Comparison of ENCODE assay signal across 22 mouse cellular contexts in genomic region chr4:76429769-76430168, GRCm38 (mm10).
DNase-seq lines count a peak whose midpoint lies in the region; ATAC-seq and TF ChIP-seq lines count a peak whose summit lies in the region.
"Had no signal": no experiment of that assay in that cellular context is flagged by ENCODE, and none has a peak within 500 bp of the region (broad histone marks: within the 10 kb centered on the region; RNA-seq: fewer than 3 reads in every experiment).

No protein-coding gene starts in this region.

- ATAC-seq in forebrain, embryonic 14.5 days, result no peak
- ATAC-seq: activated CD4-positive, CD25-positive, alpha-beta regulatory T cell, adult 4 months; midbrain, embryonic 16.5 days had no signal

- no peaks in the 10 kb centered on the region for H3K9me3 ChIP-seq in forebrain, embryonic 10.5 days
- H3K9me3 ChIP-seq in forebrain, embryonic 14.5 days (replicated peaks; ENCODE audit: control insufficient read depth, low read length), result no peaks in the 10 kb centered on the region
- H3K9me3 ChIP-seq: G1E; heart, embryonic 15.5 days; liver, embryonic 13.5 days; neural tube, embryonic 12.5 days had no signal

- intact Hi-C loops in left cerebral cortex, adult 2 months (cut with DNase I), result no loop called here

- no peak for DNase-seq in forebrain, embryonic 10.5 days (ENCODE audit: extremely low spot score, low spot score)
- DNase-seq in forebrain, embryonic 14.5 days (ENCODE audit: low spot score), result no peak
- DNase-seq in left cerebral cortex, adult 2 months (ENCODE audit: extremely low spot score in 1 of 2, low spot score in 2 of 2), result no peak
- DNase-seq in left cerebral cortex, adult 9 months (ENCODE audit: low spot score in 2 of 2), result no peak
- peak; percentile 60 for DNase-seq in kidney, adult 18-20 months
- peak; percentile 32 for DNase-seq in kidney, postnatal 10 days
- DNase-seq in right cerebral cortex, postnatal 25 days, result no peak
- no peak for DNase-seq in natural killer cell, adult 2 months (ENCODE audit: low spot score in 2 of 2)
- DNase-seq: adrenal gland, postnatal 36 days; cerebellum, adult 11-12 months; cerebellum, postnatal 36 days; gastrocnemius, postnatal 25 days; heart, adult 2 months; heart, postnatal 4 days; liver, embryonic 13.5 days; lung, embryonic 14.5 days; lung, postnatal 36 days had no signal

- TF ChIP-seq CTCF in left cerebral cortex, adult 2 months (IDR thresholded peaks at IDR 0.05), result no peak

- no peak overlapping the region for H3K4me3 ChIP-seq in forebrain, embryonic 10.5 days
- H3K4me3 ChIP-seq in forebrain, embryonic 14.5 days (ENCODE audit: low read depth, low read length), result no peak overlapping the region
- H3K4me3 ChIP-seq in left cerebral cortex, adult 2 months, result no peak overlapping the region
- H3K4me3 ChIP-seq: heart, adult 2 months; heart, embryonic 15.5 days; liver, embryonic 13.5 days; neural tube, embryonic 12.5 days had no signal

- H3K36me3 ChIP-seq in forebrain, embryonic 10.5 days (replicated peaks), result no peaks in the 10 kb centered on the region; the same call in 1 of the 2 replicates
- no peaks in the 10 kb centered on the region for H3K36me3 ChIP-seq in forebrain, embryonic 14.5 days (ENCODE audit: control insufficient read depth, insufficient read depth, low read length)
- H3K36me3 ChIP-seq: G1E; heart, embryonic 15.5 days; liver, embryonic 13.5 days; neural tube, embryonic 12.5 days had no signal

- H3K27me3 ChIP-seq in forebrain, embryonic 10.5 days (ENCODE audit: poor library complexity, severe bottlenecking), result no peaks in the 10 kb centered on the region
- H3K27me3 ChIP-seq in forebrain, embryonic 14.5 days (replicated peaks; ENCODE audit: control insufficient read depth, insufficient read depth, low read length), result no peaks in the 10 kb centered on the region
- H3K27me3 ChIP-seq: heart, embryonic 15.5 days; liver, embryonic 13.5 days; neural tube, embryonic 12.5 days had no signal

- WGBS in forebrain, embryonic 10.5 days, result 74% methylated on average over 3 of the region's 3 CpGs
- WGBS in forebrain, embryonic 14.5 days, result 48% methylated on average over 3 of the region's 3 CpGs

- H3K27ac ChIP-seq in forebrain, embryonic 10.5 days, result 0 out of 2 replicates have a peak overlapping the region, but pooled peaks have one; percentile 27
- H3K27ac ChIP-seq in forebrain, embryonic 14.5 days (ENCODE audit: low read depth, low read length), result no peak overlapping the region
- peak overlapping the region; percentile 51 for H3K27ac ChIP-seq in left cerebral cortex, adult 2 months
- H3K27ac ChIP-seq: heart, adult 2 months; heart, embryonic 15.5 days; liver, embryonic 13.5 days; neural tube, embryonic 12.5 days had no signal

- H3K4me1 ChIP-seq in forebrain, embryonic 10.5 days, result peaks cover 12% of the 10 kb centered on the region
- H3K4me1 ChIP-seq in forebrain, embryonic 14.5 days (ENCODE audit: control insufficient read depth, insufficient read depth, low read length), result no peaks in the 10 kb centered on the region
- H3K4me1 ChIP-seq: liver, embryonic 13.5 days had no signal

- H3K4me2 ChIP-seq in forebrain, embryonic 14.5 days (ENCODE audit: low read length), result no peak overlapping the region
- H3K4me2 ChIP-seq: heart, embryonic 15.5 days; liver, embryonic 13.5 days; lung, embryonic 14.5 days; neural tube, embryonic 12.5 days had no signal

- H3K9ac ChIP-seq in forebrain, embryonic 14.5 days (ENCODE audit: low read length), result no peak overlapping the region
- H3K9ac ChIP-seq: heart, embryonic 15.5 days; liver, embryonic 13.5 days; lung, embryonic 14.5 days; neural tube, embryonic 12.5 days had no signal

Comparison
In these comparisons a context has a peak if more than half of its experiments do, and no peak if none do; other contexts are left out.
1. DNase-seq: peak in kidney, adult 18-20 months (single experiment) and kidney, postnatal 10 days (single experiment); none in forebrain, embryonic 10.5 days (single experiment), forebrain, embryonic 14.5 days (single experiment), left cerebral cortex, adult 2 months (0 of 2), left cerebral cortex, adult 9 months (0 of 2), right cerebral cortex, postnatal 25 days (single experiment) and natural killer cell, adult 2 months (0 of 2).